Mouse (Mus musculus) heart, postnatal 0 days (tissue): ENCODE measurements around the gene Mum1. TPM values are rescaled to one million over a fixed set of nuclear protein-coding genes. Genes with fewer than 3 reads are reported as not detected.
A peak's percentile ranks its signal among the peaks of the same experiment; 100 is the strongest.

Source experiments
- ATAC-seq: fragments of 200-750 bp; cut with Nextera tagmentation; 2 replicates; pipeline ENCODE4 v1.8.0; 2017; ENCODE audit warnings: low read depth, moderate number of reproducible peaks, moderate library complexity; ENCODE audit not compliant: insufficient read depth
- DNase-seq: peaks from one replicate; pipeline ENCODE4 v3.0.0-alpha.2; 2016; ENCODE audit warnings: low spot score
- H3K27ac ChIP-seq: fragments of 300-500 bp; sonication (generic); 2 replicates; pipeline ENCODE4 v1.5.1; 2014; ENCODE audit warnings: low read depth, mild to moderate bottlenecking
- H3K27me3 ChIP-seq: fragments of 300-500 bp; sonication (generic); 2 replicates; pipeline ENCODE4 v1.6.1; 2014; ENCODE audit warnings: low read length, mixed read lengths; ENCODE audit not compliant: control insufficient read depth, insufficient read depth
- H3K36me3 ChIP-seq: fragments of 300-500 bp; sonication (generic); replicated peaks from 2 replicates; pipeline ENCODE4 v1.6.1; 2014; ENCODE audit warnings: low read length, mixed read lengths; ENCODE audit not compliant: control insufficient read depth, insufficient read depth
- H3K4me1 ChIP-seq: fragments of 300-500 bp; sonication (generic); 2 replicates; pipeline ENCODE4 v1.6.1; 2014; ENCODE audit warnings: antibody characterized with exemption; ENCODE audit not compliant: control insufficient read depth, insufficient read depth
- H3K4me2 ChIP-seq: fragments of 300-500 bp; sonication (generic); 2 replicates; pipeline ENCODE4 v1.6.1; 2014; ENCODE audit warnings: low read depth, mild to moderate bottlenecking, low read length, moderate library complexity
- H3K4me3 ChIP-seq: fragments of 300-500 bp; sonication (generic); 2 replicates; pipeline ENCODE4 v1.5.1; 2014; ENCODE audit warnings: low read depth, low read length
- H3K9ac ChIP-seq: fragments of 300-500 bp; sonication (generic); replicated peaks from 2 replicates; pipeline ENCODE4 v1.6.1; 2014; ENCODE audit warnings: low read depth, low read length, mixed read lengths
- H3K9me3 ChIP-seq: fragments of 300-500 bp; sonication (generic); replicated peaks from 2 replicates; pipeline ENCODE4 v1.6.1; 2016; ENCODE audit warnings: low read length; ENCODE audit not compliant: control insufficient read depth
- CTCF ChIP-seq: IDR thresholded peaks from 2 replicates; pipeline ENCODE4 v1.5.1; 2016; ENCODE audit warnings: antibody characterized with exemption, control low read depth, low read depth
- EP300 ChIP-seq: IDR thresholded peaks from 2 replicates; pipeline ENCODE4 v1.6.1; 2016; ENCODE audit warnings: antibody characterized with exemption, low read depth
- WGBS: fragments of 180-500 bp; shearing (Covaris S2); extraction: QIAGEN DNeasy Blood & Tissue Kit; methylation state at CpG from one replicate; pipeline ENCODE4 v1.1.7; 2014; 5-methylcytosine and 5-hydroxymethylcytosine counted together
- polyA plus RNA-seq: library from polyadenylated mRNA; unstranded; fragments of >200 nt; fragmentation: Nextera tagmentation; extraction: Ambion mirVana; gene quantifications from 2 replicates; pipeline ENCODE4 v1.2.1, GENCODE M21; 2015
- total RNA-seq: library from RNA; depleted of rRNA; stranded (reverse); fragments of >200 nt; gene quantifications from 2 replicates; pipeline ENCODE4 v1.2.3, GENCODE M21; 2014; ENCODE audit warnings: low replicate concordance

The Mum1 gene
- total and polyA plus RNA-seq, 2 experiments from 2014 or later = 18.4 to 59.7 TPM

GRCm38 (mm10) chr10:80259463-80259805 is 33.2 kb downstream of the Mum1 start:
- no peak for TF ChIP-seq EP300
- TF ChIP-seq CTCF = no peak
- no peak overlapping the region; the same call in 1 of the 2 replicates for H3K9ac ChIP-seq
- peaks cover 24% of the 10 kb centered on the region for H3K4me1 ChIP-seq

GRCm38 (mm10) chr10:80259861-80260641 is 33.8 kb downstream of the Mum1 start:
- TF ChIP-seq EP300 (no peak), CTCF (no peak)
- ATAC-seq (no peak), DNase-seq (peak; percentile 46)
- Histone ChIP-seq H3K4me2 (peak overlapping the region; percentile 86), H3K9ac (peak overlapping the region; percentile 61), H3K9me3 (no peaks in the 10 kb centered on the region), H3K27ac (peak overlapping the region; percentile 96), H3K4me1 (peaks cover 24% of the 10 kb centered on the region), H3K4me3 (peak overlapping the region; percentile 54), H3K36me3 (peaks cover 37% of the 10 kb centered on the region), H3K27me3 (no peaks in the 10 kb centered on the region)
- WGBS = 4% methylated on average over 19 of the region's 19 CpGs

More at GRCm38 (mm10) chr10:80259463-80259805, 33.2 kb downstream of the Mum1 start:
- whole genome bisulfite sequencing = 57% methylated on average over 6 of the region's 6 CpGs
- DNase-seq = no peak
- Histone ChIP-seq H3K27me3 (no peaks in the 10 kb centered on the region), H3K9me3 (no peaks in the 10 kb centered on the region), H3K4me2 (peak overlapping the region; percentile 86), H3K27ac (peak overlapping the region; percentile 96), H3K4me3 (peak overlapping the region; percentile 54; the same call in 1 of the 2 replicates), H3K36me3 (peaks cover 43% of the 10 kb centered on the region)
- no peak for ATAC-seq

- peaks cover 29% of the 10 kb centered on the region for H3K4me1 ChIP-seq
- H3K27me3 ChIP-seq = no peaks in the 10 kb centered on the region
- ATAC-seq = peak; percentile 77
- peak within 1 kb of the TSS; percentile 86 for H3K4me2 ChIP-seq
- peak within 1 kb of the TSS; percentile 63 for H3K9ac ChIP-seq
- no peaks in the 10 kb centered on the region for H3K9me3 ChIP-seq
- H3K4me3 ChIP-seq = peak within 1 kb of the TSS; percentile 54
- TF ChIP-seq CTCF = no peak
- peak; percentile 69; the same call in 1 of the 2 replicates for TF ChIP-seq EP300
- under 1% methylated on average over 49 of the region's 49 CpGs for WGBS
- peak within 1 kb of the TSS; percentile 96 for H3K27ac ChIP-seq
- DNase-seq = peak; percentile 95
- H3K36me3 ChIP-seq = peaks cover 28% of the 10 kb centered on the region
Measured at GRCm38 (mm10) chr10:80260642-80261584, 34.7 kb downstream of the Mum1 start, which contains the start of the genes Gamt and Dazap1. Gene Gamt, minus strand, starts transcription at chr10:80261012. Gene Dazap1, plus strand, starts transcription at chr10:80261486.

GRCm38 (mm10) chr10:80261585-80261968 is 35.3 kb downstream of the Mum1 start:
- Histone ChIP-seq H3K4me2 (peak overlapping the region; percentile 86), H3K4me1 (peaks cover 35% of the 10 kb centered on the region), H3K9me3 (no peaks in the 10 kb centered on the region), H3K27me3 (no peaks in the 10 kb centered on the region), H3K9ac (peak overlapping the region; percentile 63), H3K36me3 (peaks cover 21% of the 10 kb centered on the region), H3K4me3 (peak overlapping the region; percentile 54), H3K27ac (peak overlapping the region; percentile 96)
- ATAC-seq (peak; percentile 62), DNase-seq (peak; percentile 93)
- under 1% methylated on average over 14 of the region's 14 CpGs for WGBS
- TF ChIP-seq CTCF (no peak), EP300 (0 out of 2 replicates have a peak, but pooled peaks have one; percentile 10)

GRCm38 (mm10) chr10:80262169-80262568 is 35.9 kb downstream of the Mum1 start:
- no peak for ATAC-seq
- Histone ChIP-seq H3K9ac (0 out of 2 replicates have a peak overlapping the region, but pooled peaks have one; percentile 26), H3K4me3 (peak overlapping the region; percentile 54), H3K36me3 (peaks cover 16% of the 10 kb centered on the region), H3K27me3 (no peaks in the 10 kb centered on the region), H3K4me1 (peaks cover 41% of the 10 kb centered on the region), H3K9me3 (no peaks in the 10 kb centered on the region), H3K27ac (peak overlapping the region; percentile 96), H3K4me2 (peak overlapping the region; percentile 86)
- 71% methylated on average over 12 of the region's 12 CpGs for WGBS
- TF ChIP-seq EP300 (no peak), CTCF (no peak)
- no peak for DNase-seq
